Mouse (Mus musculus): ENCODE measurements around the gene Cyb561. TPM values are rescaled to one million over a fixed set of nuclear protein-coding genes. Genes with fewer than 3 reads are reported as not detected.

Gene Cyb561
- total RNA-seq, 1 experiment from 2014 or later: 2.2 TPM

Other genes starting within 250 kb of the Cyb561 start
- gene Ace, start 14.6 kb upstream of the Cyb561 start, total RNA-seq (2017): 0.19 and 0.27 TPM in 2 replicates
- not detected in 2 replicates for gene Ace3, start 41.3 kb upstream of the Cyb561 start, total RNA-seq (2017)
- not detected in 2 replicates for gene Kcnh6, start 54.8 kb upstream of the Cyb561 start, total RNA-seq (2017)
- 56.2 and 68.3 TPM in 2 replicates for gene Dcaf7, start 83.5 kb upstream of the Cyb561 start, total RNA-seq (2017)
- gene Taco1, start 112.7 kb upstream of the Cyb561 start, total RNA-seq (2017): 14.5 and 21.1 TPM in 2 replicates
- gene Map3k3, start 131.3 kb upstream of the Cyb561 start, total RNA-seq (2017): 14.7 and 28.0 TPM in 2 replicates
- gene Gm10840, start 207.5 kb upstream of the Cyb561 start, total RNA-seq (2017): not detected in 2 replicates
- gene Limd2, start 207.5 kb upstream of the Cyb561 start, total RNA-seq (2017): 22.7 and 26.6 TPM in 2 replicates
- gene Strada, start 248.8 kb upstream of the Cyb561 start, total RNA-seq (2017): 22.1 and 25.4 TPM in 2 replicates

All from common myeloid progenitor, adult 5-6 weeks (primary cell).